Mouse (Mus musculus) layer of hippocampus, adult 11-12 months (tissue): ENCODE data around the gene Cd46.
A peak's percentile ranks its signal among the peaks of the same experiment; 100 is the strongest.

Source experiments
- DNase-seq: peaks from one replicate; pipeline ENCODE4 v3.0.0; 2022; ENCODE audit warnings: low spot score

The Cd46 gene

DNA sequence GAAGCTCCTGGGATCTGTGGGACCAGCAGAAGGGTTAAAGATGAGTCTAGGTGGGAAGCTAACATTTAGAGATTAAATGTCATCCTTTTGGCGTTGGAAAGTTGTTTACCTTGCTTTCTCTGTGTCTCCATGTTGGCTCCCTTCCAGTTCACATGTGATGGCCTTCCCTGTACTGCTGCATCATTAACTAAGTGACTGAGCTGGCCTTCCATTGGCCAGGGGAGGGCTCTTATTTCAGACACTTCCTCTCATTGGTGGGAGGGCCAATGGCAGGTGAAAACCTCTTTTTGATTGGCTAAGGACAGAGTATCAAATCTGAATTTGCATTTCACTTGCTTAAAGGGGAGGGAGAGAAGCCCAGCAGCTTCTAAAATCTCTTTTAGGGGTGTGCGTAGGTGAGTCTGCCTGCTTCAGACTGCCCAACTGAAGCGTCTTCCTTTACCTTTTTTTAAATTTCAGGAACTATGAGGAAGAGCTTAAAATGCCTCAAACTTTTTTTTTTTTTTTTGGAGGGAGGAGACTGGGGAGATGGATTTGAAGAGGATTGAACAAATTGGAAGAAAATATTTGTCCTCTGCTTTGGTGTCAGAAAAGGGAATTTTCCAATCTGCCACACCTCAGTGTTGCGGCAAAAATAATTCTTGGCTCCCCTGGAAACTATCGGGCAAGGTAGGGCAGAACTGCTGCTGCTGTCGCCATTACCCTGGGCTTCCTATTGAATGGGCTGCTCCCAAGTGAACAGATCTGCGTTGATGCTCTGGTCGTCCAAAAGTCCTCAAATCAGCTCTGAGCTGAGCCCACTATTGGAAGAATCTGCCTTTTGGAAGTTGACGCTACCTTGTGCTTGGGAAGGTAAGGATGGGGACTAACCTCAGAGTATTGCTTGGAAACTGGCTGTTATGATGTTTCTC is 73.7 kb downstream of the Cd46 start:
- DNase-seq: peak; percentile 96

DNA sequence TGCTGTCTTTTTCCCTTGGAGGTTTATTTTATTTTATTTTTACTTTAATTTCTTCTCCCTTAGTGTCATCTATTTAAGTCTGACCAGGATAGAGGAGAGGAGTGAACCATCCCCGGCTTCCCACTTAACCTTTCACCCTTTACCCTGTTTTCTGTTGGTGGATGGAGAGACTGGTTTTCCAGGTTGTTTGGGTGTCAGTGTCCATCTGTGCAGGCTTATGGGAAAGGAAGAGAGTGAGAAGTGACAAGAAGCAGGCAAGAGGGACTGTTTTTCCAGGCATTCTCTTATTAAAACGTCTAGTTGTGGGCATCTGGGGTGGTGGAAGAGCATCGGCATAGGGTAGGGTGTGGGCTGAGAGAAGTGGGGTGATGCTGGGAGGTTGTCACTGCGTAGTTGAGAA is 74.4 kb downstream of the Cd46 start:
- DNase-seq: no peak

DNA sequence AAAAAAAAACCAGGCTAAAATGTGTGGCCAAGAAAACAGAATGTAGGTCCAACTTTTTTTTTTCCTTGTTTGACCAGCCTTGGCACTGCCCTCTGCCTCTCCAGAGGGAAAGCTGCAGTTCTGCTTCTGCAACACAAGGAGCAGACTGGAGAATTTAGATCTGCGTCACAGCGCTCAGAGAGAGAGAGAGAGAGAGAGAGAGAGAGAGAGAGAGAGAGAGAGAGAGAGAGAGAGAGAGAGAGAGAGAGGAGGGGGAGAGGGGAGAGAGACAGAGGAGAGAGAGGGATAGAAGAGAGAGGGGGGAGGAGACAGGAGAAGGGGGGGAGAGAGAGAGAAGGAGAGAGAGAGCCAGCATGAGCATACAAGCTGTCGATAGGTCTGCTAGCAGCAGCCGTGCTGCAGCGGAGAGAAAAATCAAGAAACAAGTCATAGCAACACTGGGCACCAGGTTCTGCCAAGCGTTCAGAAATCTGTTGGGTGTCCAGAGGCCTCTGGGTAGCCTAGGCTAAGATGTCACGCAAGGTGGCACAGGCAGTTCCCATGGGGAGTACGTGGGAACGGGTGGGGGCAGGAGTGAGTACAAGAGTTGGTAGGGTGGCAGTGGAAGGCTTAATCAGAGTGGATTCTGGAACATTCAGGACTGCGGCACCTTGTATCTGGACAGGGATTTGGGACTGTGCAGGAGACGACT is 75.1 kb downstream of the Cd46 start:
- DNase-seq: peak; percentile 68

DNA sequence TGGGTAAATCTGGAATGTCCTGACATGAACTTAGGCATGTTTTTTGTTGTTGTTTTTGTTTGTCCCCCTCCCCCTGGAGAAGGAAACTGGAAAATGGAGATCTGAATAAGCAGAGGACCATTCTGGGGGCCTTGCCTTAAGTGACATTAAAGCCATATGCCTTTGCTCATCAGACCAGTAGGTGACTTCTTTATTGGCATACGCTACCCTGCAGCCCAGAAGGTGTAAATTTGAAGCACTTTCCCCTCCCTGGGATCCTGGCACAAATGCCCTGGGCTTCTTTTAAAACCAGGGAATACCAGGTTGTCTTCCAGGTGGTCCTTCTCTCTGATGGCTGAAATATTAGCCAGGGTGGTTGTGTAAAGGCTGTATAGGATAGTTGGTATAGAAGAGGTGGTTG is 76.8 kb downstream of the Cd46 start:
- DNase-seq: no peak

DNA sequence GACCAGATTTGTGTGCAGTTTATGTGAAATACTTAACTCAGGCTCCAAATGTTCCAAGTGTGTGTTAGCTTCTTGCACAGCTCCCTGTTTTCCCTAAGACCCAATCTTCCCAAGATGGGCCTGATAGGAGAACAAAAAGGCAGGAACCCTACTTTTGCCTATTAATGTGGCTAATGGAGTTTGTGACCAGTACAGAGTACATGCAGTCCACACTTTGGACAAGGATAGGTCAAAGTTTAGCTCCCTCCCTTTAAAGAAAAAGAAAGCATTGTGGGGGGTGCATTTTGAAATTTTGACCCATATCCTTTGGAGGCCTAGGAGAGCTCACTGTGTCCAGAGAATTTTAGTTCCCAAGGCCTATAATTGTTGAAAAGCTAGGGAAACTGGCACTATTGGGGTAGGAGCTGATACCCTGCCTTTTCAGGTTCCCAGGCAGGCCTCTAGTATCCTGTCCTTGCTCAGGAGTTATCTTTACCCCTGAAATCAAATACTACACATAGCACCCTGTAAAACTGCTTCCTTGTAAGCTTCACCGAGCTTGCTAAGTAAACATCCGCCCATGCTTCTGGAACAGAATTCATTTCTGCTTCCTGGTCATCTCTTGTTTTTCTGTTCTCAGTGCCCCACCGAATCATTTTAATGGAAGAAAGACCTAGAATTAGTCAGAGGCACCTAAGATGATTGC is 77.7 kb downstream of the Cd46 start:
- no peak for DNase-seq

DNA sequence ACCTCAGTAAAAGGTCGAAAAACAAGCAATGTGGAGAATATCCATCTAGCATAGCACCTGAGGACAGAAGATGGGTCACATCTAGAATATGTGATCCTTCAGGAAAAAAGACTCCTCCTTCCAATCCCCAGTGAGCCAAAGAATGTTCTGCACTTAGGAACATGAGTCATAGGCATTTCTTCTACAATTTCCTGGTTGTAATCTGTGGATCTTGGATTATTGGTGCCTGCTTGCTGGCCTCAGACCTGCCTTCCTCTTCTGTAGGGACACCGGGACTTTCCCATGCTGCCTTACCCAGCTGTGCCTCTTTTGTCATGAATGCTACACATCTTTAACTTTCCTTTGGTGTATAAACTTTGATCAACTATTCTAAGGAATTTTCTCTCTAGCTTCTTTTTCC is 79.5 kb downstream of the Cd46 start:
- DNase-seq: no peak

DNA sequence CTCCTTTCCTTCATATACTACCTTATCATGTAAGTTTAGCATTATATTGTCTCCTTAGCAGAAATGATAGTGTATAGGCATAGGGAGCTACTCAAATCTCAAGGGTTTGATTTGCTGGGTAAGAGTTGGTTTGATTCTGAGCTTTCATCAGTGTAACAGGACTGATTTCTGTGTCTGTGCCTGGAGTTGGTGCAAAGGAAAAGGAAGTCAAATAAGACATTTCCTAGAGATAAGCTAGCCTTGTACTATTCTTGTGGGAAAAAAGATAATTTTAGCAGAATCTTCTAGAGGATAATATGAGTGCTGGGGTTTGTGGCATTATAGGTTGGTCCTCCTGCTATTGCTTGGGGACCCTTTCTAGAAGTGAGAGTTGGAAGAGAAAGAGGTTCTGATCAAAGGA is 85.8 kb downstream of the Cd46 start:
- DNase-seq: no peak

DNA sequence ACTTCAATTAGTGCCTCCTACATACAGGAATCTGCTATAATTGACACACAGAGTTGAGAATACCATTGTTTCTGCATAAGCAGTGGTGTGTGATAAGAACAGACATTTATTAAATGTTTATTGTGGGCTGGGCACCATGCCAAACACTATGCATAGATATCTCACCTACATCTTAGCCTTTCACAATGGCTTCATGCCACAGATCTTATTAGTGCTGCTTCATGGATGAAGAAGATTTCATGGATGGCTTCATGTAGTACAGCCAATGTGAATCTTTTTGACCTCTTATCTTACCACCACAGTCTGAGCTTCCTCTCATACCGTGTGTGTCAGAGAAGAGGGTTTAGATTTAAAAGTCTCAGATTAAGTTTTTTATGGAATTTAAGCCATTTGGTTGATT is 87.9 kb downstream of the Cd46 start:
- no peak for DNase-seq

DNA sequence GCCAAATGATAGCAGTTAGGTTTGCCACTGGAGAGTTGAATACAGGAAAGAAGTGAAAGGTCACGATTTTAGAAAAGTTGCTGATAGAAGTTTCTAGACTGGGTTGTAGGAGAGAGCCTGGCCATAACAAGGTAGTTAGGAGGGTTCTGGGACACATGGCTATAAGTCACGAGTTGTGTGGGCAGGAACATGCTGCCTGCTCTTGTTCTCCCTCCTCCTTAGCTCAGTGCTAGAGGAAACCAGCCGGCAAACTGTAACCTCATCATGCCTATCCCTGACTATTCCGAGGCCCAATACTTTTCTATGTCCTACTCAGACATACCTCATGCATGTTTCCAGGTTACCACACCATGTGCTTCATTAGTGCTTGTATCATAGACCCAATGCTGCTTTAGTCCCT is 88.7 kb downstream of the Cd46 start:
- no peak for DNase-seq

DNA sequence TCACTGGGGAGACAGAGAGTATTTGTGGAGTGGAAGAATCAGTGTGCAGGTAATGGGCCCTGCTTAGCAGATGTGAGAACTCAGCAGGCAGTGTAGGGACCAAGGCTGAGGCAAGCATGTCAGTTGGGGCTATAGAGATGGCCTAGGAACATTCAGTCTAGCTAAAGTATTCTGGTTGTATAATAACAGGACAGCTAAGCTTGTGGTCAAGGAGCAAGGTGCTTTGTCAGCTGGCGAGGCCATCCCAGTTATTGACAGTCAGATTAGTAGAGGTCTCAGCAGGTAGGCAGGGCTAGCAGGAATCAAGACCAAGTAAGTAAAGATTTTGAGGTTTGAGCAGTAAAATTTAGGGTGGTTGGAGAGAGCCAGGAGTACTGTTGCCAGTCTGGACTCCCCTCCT is 93.7 kb downstream of the Cd46 start:
- no peak for DNase-seq

DNA sequence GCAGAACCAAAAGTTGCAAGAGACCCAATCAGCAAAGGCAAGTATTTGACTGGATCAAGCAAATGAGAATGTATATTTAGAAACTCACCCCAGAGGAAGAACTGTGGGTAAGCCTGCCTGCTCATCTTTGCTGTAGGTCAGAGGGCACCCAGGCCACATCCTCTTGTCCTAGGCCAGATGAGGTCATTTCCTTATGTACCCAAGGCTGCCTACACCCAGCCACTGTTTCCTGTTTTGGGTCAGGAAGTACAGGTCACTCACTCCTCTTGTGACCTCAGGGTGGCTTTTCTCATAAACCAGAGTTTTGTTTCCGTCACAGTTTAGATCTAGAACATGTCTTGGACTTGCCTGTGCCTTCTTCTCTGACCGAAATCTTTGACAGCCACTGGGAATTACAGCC is 96.9 kb downstream of the Cd46 start:
- no peak for DNase-seq

DNA sequence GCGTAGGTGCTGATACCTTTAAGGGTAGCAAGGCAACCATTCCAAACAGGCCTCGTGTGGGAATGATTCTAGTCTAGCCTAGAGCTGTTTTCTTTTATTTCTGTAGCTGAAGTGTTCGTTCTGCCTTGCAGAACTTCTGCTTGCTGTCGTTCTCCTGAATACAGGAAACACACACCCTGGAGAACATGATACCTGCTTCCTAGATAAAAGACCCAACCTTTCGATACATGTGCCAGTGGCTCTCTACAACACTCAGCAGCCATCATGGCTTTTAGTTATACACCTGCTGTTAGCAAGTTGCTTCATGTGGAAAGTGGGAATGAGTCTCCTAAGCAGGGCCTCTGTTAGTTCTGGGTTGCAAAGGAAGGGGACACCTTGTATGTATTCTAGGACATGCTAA is 97.8 kb downstream of the Cd46 start:
- DNase-seq: no peak

DNA sequence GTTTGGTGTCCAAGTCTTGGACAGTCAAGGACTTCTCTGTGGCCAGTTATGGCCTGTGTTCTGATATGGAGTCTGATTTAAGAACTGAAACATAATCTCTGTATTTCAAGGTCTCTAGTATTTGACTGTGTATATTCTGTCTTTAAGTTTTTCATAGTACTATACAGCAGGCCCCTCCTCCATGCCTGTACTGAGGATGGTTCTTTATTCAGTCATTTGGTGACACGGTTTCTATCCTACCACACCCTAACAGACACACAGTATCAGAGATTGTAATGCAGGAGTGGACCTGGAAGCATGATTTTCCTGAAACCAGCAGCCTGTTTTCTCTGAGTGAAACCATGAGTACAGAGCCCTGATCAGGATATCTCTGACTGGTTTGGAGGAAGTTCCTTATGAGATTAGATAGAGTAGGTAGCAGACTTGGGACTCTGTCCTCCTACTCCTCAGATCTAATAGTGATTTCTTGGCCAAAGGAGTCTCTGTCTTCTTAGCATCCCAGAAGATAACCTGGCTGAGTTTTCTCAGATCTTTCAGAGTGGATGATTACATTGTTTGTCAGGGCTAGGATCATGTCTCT is 98.5 kb downstream of the Cd46 start:
- no peak for DNase-seq

DNA sequence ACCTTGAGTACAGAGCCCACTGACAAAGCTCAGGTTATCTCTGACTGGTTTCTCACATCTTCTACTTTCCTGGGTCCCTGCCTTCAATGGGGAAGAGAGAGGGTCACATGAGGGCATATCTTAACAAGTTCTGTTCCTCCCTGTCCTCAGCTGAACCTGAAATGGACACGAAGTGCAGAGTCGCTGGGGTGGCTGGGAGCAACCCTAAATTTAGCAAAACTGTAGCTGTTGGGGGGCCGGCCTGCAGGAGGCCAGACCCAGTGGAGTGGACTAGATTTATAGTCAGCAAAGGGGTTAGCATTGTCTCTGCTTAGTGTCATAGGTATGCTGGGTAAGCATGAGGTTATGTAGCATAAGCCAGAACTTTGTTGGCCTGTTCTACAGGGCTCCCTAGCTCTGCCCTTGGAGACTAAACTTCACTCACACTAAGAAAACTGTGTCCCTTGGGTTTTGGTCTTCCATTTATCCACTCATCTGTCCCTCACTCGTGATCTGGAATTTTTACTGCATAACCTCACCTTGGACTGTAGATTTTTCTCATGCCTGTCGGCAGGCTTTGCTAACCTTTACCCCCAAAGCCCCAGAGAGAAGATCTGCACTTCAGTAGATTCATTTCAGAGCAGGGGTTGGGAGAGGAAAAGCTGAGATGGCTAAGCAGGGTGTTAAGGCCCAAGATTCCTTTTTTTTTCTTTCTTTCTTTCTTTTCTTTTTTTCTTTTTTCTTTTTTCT is 99.3 kb downstream of the Cd46 start:
- DNase-seq: no peak

DNA sequence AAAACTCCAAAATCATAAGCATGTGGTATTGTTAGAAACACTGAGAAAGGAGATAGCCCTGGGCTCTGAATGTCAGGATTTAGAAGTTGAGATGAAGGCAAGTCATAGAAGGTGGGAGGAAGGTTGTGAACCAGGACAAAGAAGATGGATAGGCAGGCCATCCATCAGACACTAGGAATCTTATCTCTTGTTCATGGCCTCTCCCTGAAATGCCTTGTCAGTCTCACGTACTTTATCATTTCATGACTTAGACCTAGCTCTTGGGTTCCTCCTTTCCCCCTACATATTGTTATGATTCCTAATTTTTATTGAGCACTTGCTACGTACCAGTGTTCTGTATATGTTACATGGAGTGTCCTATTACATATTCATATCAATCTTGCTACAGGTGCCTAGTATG is 100.4 kb downstream of the Cd46 start:
- DNase-seq: no peak

DNA sequence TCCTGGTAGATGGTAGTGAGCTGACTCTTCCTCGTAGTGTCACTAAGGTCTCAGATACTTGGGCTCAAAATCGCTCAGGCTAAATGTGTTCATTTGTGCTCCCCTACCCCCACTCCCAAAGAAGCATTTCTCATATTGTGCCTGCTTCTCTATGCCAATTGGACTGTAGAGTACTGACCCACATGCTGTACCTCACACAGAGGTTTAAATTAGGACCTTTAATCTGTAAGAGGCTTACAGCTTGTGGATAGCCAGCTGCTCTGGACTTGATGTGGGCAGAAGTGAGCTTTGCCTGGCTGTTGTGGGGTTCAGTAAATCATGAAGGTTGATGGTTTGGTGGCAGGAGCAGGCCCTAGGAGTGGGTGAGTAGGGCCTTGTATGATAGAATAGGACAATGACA is 101.1 kb downstream of the Cd46 start:
- DNase-seq: no peak

DNA sequence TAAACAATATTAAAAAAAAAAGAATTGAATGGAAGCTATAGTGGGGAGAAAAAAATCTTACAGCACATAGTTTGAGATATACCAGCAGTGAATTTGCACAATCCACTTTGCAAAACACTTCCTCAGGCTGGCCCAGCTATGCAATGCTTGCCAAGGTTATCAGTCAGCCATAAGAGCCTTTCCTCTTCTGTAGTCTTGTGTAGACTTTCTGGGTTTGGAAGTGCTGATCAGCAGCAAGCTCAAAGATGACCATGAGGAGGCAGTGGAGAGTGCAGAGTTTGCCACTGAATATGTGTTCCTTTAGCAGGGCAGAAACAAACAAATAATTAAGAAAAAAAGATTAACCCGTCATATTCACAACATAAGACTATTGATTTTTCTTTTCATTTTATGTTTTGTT is 103.0 kb downstream of the Cd46 start:
- DNase-seq: no peak
